Mouse (Mus musculus) embryonic fibroblast, embryonic 13.5 days (primary cell): Measurements from ENCODE around the gene Myo5a.

Experiments
- CTCF ChIP-seq: IDR thresholded peaks from 2 replicates; pipeline ENCODE4 v1.5.1; 2011; ENCODE audit warnings: mild to moderate bottlenecking, control low read depth, low read length, moderate library complexity, borderline replicate concordance; ENCODE audit not compliant: insufficient read depth
- POLR2A ChIP-seq: IDR thresholded peaks from 2 replicates; pipeline ENCODE4 v1.6.1; 2011; ENCODE audit warnings: low read depth, mild to moderate bottlenecking, control low read depth, low read length, moderate library complexity

DNA sequence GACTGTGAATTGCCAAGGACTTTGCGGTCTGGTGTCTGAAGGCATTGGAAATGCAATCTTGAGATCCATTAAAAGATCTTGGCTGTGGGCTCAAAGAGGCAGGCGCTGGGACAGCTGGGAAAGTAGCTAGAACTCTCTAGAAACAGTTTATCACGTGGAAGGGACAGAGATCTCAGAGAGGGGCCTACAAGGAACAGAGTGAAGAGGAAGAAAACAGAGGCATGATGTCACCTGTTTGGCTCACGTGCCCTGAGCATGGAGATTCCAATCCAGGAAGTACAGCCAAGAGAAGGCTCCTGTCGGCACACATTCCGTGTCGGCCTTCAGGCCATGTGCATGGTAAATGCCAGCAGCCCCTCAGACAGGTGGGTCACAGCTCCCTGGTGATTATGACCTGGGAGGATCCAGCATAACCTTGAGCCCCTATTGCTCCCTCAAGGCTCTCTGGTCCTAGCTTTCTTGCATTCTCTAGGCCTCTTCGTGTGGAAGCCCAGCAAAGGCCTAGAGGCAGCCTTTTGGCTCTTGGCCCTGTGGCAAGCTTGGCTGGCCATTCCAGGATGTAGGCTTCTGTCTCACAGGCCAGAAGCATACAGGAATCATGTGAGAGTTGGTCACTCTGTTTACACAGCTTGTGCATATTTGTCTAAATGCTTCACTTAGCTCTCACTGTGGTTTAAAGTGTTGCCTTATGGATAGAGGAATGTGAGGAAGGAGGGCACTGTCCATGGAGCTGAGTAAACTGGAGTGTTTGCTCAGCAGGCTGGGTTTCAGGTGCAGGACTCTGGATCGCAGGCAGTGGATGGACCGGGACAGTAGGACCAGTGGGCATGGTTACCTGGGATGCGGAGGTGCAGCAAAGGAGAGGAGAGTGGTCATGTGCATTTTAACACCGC, 165.8 kb downstream of the Myo5a start:
- TF ChIP-seq CTCF (no peak), POLR2A (no peak)
